Mouse (Mus musculus): ENCODE data around the gene I830077J02Rik. TPM values are rescaled to one million over a fixed set of nuclear protein-coding genes. Genes with fewer than 3 reads are reported as not detected.
A peak's percentile ranks its signal among the peaks of the same experiment; 100 is the strongest.

I830077J02Rik gene
- total RNA-seq, 2 experiments from 2014 or later, result 0.26 TPM; not detected in 1

GRCm38 (mm10) chr3:105898325-105898724, 34.1 kb downstream of the I830077J02Rik start:
- intact Hi-C loops (cut with DNase I), result loop anchor here (2.0 kb wide), 1 partner anchor 224 kb away; no protein-coding TSS in a partner anchor
- DNase-seq, result peak in 1 of 2 experiments; percentile 51

GRCm38 (mm10) chr3:105896811-105897210, 35.7 kb downstream of the I830077J02Rik start:
- DNase-seq, result no peak

GRCm38 (mm10) chr3:105894601-105895592, 37.6 kb downstream of the I830077J02Rik start:
- peak; percentile 80 to 82 for DNase-seq
- intact Hi-C loops (cut with DNase I), result loop anchor here (5.0 kb wide), 2 partner anchors 78 to 123 kb away; no protein-coding TSS in a partner anchor

More at GRCm38 (mm10) chr3:105896811-105897210, 35.7 kb downstream of the I830077J02Rik start:
- intact Hi-C loops (cut with DNase I), result no loop called here

- peak; percentile 67 for DNase-seq
- intact Hi-C loops (cut with DNase I), result loop anchor here (5.0 kb wide), 2 partner anchors 77 to 122 kb away; no protein-coding TSS in a partner anchor
Measured at GRCm38 (mm10) chr3:105893941-105894391, 38.5 kb downstream of the I830077J02Rik start.

- intact Hi-C loops (cut with DNase I), result loop anchor here (5.0 kb wide), 2 partner anchors 76 to 121 kb away; no protein-coding TSS in a partner anchor
- DNase-seq, result no peak
Measured at GRCm38 (mm10) chr3:105892572-105893495, 39.6 kb downstream of the I830077J02Rik start.

- intact Hi-C loops (cut with DNase I), result loop anchor here (5.0 kb wide), 2 partner anchors 75 to 120 kb away; no protein-coding TSS in a partner anchor
- no peak for DNase-seq
Measured at GRCm38 (mm10) chr3:105891760-105892571, 40.5 kb downstream of the I830077J02Rik start.

- DNase-seq, result no peak
- intact Hi-C loops (cut with DNase I), result loop anchor here (5.0 kb wide), 2 partner anchors 74 to 119 kb away; no protein-coding TSS in a partner anchor
Measured at GRCm38 (mm10) chr3:105891141-105891540, 41.3 kb downstream of the I830077J02Rik start.

GRCm38 (mm10) chr3:105890220-105890619, 42.2 kb downstream of the I830077J02Rik start:
- no peak for DNase-seq
- intact Hi-C loops (cut with DNase I), result loop anchor here (5.0 kb wide), 2 partner anchors 73 to 118 kb away; no protein-coding TSS in a partner anchor

- intact Hi-C loops (cut with DNase I), result no loop called here
- DNase-seq, result no peak
Measured at GRCm38 (mm10) chr3:105888961-105889360, 43.5 kb downstream of the I830077J02Rik start.

- no peak for DNase-seq
- intact Hi-C loops (cut with DNase I), result no loop called here
Measured at GRCm38 (mm10) chr3:105883111-105883510, 49.4 kb downstream of the I830077J02Rik start.

GRCm38 (mm10) chr3:105882105-105882504, 50.4 kb downstream of the I830077J02Rik start:
- DNase-seq, result no peak
- intact Hi-C loops (cut with DNase I), result no loop called here

- no peak for DNase-seq
- intact Hi-C loops (cut with DNase I), result no loop called here
Measured at GRCm38 (mm10) chr3:105880419-105880818, 52.0 kb downstream of the I830077J02Rik start.

- no peak for DNase-seq
- intact Hi-C loops (cut with DNase I), result no loop called here
Measured at GRCm38 (mm10) chr3:105878751-105879150, 53.7 kb downstream of the I830077J02Rik start.

- intact Hi-C loops (cut with DNase I), result no loop called here
- DNase-seq, result no peak
Measured at GRCm38 (mm10) chr3:105877919-105878318, 54.5 kb downstream of the I830077J02Rik start.

GRCm38 (mm10) chr3:105877252-105877803, 55.1 kb downstream of the I830077J02Rik start:
- no peak for DNase-seq
- intact Hi-C loops (cut with DNase I), result no loop called here

- intact Hi-C loops (cut with DNase I), result no loop called here
- DNase-seq, result no peak
Measured at GRCm38 (mm10) chr3:105876022-105876421, 56.4 kb downstream of the I830077J02Rik start.
